Mouse (Mus musculus): ENCODE results near the gene Tmem165. TPM values are rescaled to one million over a fixed set of nuclear protein-coding genes. Genes with fewer than 3 reads are reported as not detected.

Gene Tmem165
- total and polyA plus RNA-seq, 2 experiments from 2014 or later: 42.7 to 77.1 TPM

DNA sequence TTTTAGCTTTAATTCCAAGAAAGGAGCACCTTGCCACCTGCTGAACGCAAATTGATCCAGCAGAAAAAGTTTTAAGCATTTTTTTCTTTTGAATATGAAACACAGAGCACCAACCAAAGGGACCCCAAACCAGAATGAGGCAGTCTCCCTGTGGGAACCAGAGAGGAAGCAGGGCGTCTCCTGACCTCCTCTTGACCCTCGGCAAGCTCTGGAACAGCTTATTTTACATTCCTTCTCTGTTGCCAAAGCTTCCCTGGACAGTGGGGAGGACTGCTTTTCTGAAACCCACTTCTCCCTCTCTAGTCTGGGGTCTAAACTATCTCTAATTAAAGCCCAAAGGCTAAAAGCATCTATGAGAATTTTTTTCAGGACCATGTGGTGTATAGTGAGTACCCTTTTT lies 7.3 kb upstream of the Tmem165 start:
- H3K36me3 ChIP-seq (ENCODE audit: insufficient read depth, low read length): no peaks in the 10 kb centered on the region
- no peaks in the 10 kb centered on the region for H3K9me3 ChIP-seq (ENCODE audit: low read length)
- ATAC-seq (ENCODE audit: low FRiP score) (no peak), DNase-seq (ENCODE audit: low spot score) (no peak)
- no peak overlapping the region for H3K27ac ChIP-seq (ENCODE audit: low read depth, low read length)
- no peak overlapping the region for H3K9ac ChIP-seq (replicated peaks; ENCODE audit: low read length, poor library complexity, severe bottlenecking)
- WGBS: 61% methylated on average over 3 of the region's 3 CpGs
- TF ChIP-seq CTCF (IDR thresholded peaks at IDR 0.05): no peak
- no peak overlapping the region for H3K4me3 ChIP-seq (ENCODE audit: low read depth, low read length)
- no peak overlapping the region for H3K4me2 ChIP-seq (ENCODE audit: low read depth, low read length, poor library complexity, severe bottlenecking)
- no peaks in the 10 kb centered on the region for H3K27me3 ChIP-seq (ENCODE audit: insufficient read depth, low read length)
- H3K4me1 ChIP-seq (ENCODE audit: insufficient read depth, low read length): no peaks in the 10 kb centered on the region

DNA sequence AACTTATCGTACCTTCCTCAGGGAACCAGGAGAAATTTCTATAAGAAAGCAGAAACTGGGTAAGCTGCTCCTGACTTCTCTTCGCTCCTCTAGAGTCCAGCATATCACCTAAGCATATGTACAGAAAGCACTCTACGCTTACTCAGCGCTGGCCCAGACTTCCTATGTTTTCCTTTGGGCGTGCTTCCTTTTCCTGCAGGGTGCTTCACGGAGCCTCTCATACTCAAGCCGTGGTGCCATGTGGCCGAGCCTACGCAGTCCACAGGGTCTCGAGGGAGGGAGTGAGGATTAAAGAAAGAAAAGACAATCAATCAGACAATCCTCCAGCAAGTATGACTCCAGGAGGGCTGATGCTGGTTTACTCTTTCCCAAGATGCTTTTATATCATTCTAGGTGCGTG lies 6.8 kb upstream of the Tmem165 start:
- no peak for DNase-seq (ENCODE audit: low spot score)
- ATAC-seq (ENCODE audit: low FRiP score): no peak
- Histone ChIP-seq H3K36me3 (ENCODE audit: insufficient read depth, low read length) (no peaks in the 10 kb centered on the region), H3K4me1 (ENCODE audit: insufficient read depth, low read length) (no peaks in the 10 kb centered on the region), H3K9ac (replicated peaks; ENCODE audit: low read length, poor library complexity, severe bottlenecking) (no peak overlapping the region), H3K27ac (ENCODE audit: low read depth, low read length) (no peak overlapping the region), H3K4me3 (ENCODE audit: low read depth, low read length) (no peak overlapping the region), H3K27me3 (ENCODE audit: insufficient read depth, low read length) (no peaks in the 10 kb centered on the region), H3K4me2 (ENCODE audit: low read depth, low read length, poor library complexity, severe bottlenecking) (no peak overlapping the region), H3K9me3 (ENCODE audit: low read length) (no peaks in the 10 kb centered on the region)
- WGBS: 72% methylated on average over 11 of the region's 11 CpGs
- no peak for TF ChIP-seq CTCF (IDR thresholded peaks at IDR 0.05)

DNA sequence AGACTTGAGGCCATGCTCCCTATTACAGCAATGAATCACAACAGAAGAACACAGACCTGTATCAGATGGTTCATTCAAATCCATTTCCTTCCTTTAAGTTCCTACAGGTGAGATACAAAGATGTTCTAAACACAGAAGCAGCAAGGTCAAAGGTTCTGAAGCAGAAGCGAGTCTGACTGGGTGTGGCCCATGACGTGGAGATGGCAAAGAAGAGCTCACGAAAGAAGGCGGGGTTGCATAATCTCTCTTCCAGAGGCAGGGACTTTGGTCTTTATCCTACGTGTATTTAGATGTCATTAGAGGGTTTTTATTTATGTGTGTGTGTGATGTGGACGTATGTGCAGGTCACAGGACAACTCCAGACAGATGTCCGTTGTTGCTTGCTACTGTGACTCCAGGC lies 6.0 kb upstream of the Tmem165 start:
- H3K4me1 ChIP-seq (ENCODE audit: insufficient read depth, low read length): no peaks in the 10 kb centered on the region
- TF ChIP-seq CTCF (IDR thresholded peaks at IDR 0.05): no peak
- H3K36me3 ChIP-seq (ENCODE audit: insufficient read depth, low read length): no peaks in the 10 kb centered on the region
- H3K4me3 ChIP-seq (ENCODE audit: low read depth, low read length): no peak overlapping the region
- no peak overlapping the region for H3K27ac ChIP-seq (ENCODE audit: low read depth, low read length)
- 86% methylated on average over 7 of the region's 7 CpGs for WGBS
- no peaks in the 10 kb centered on the region for H3K27me3 ChIP-seq (ENCODE audit: insufficient read depth, low read length)
- DNase-seq (ENCODE audit: low spot score) (no peak), ATAC-seq (ENCODE audit: low FRiP score) (no peak)
- H3K9me3 ChIP-seq (ENCODE audit: low read length): no peaks in the 10 kb centered on the region
- no peak overlapping the region for H3K9ac ChIP-seq (replicated peaks; ENCODE audit: low read length, poor library complexity, severe bottlenecking)
- no peak overlapping the region for H3K4me2 ChIP-seq (ENCODE audit: low read depth, low read length, poor library complexity, severe bottlenecking)

DNA sequence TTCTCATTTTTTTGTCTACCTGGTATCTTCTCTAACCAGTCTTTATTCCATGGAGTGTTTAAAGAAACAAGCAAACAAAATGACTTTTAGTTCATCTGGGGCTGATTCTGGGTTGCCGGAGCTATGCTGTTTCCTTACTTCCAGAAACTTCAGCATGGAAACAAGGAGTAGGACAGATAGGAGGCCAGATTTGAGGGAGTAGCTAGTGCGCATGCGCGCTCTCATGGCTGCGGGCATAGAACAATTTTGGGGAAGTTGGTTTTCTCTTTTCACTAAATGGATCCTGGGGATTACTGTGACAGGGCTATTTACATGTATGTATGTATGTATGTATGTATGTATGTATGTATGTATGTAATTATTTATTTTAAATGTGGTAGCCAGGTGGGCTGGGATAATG lies 4.5 kb upstream of the Tmem165 start:
- no peak overlapping the region for H3K9ac ChIP-seq (replicated peaks; ENCODE audit: low read length, poor library complexity, severe bottlenecking)
- WGBS: 97% methylated on average over 5 of the region's 5 CpGs
- H3K36me3 ChIP-seq (ENCODE audit: insufficient read depth, low read length): no peaks in the 10 kb centered on the region
- H3K9me3 ChIP-seq (ENCODE audit: low read length): no peaks in the 10 kb centered on the region
- H3K4me3 ChIP-seq (ENCODE audit: low read depth, low read length): no peak overlapping the region
- no peaks in the 10 kb centered on the region for H3K4me1 ChIP-seq (ENCODE audit: insufficient read depth, low read length)
- no peak for TF ChIP-seq CTCF (IDR thresholded peaks at IDR 0.05)
- ATAC-seq (ENCODE audit: low FRiP score): no peak
- no peak overlapping the region for H3K4me2 ChIP-seq (ENCODE audit: low read depth, low read length, poor library complexity, severe bottlenecking)
- H3K27ac ChIP-seq (ENCODE audit: low read depth, low read length): no peak overlapping the region
- no peak for DNase-seq (ENCODE audit: low spot score)
- H3K27me3 ChIP-seq (ENCODE audit: insufficient read depth, low read length): no peaks in the 10 kb centered on the region

DNA sequence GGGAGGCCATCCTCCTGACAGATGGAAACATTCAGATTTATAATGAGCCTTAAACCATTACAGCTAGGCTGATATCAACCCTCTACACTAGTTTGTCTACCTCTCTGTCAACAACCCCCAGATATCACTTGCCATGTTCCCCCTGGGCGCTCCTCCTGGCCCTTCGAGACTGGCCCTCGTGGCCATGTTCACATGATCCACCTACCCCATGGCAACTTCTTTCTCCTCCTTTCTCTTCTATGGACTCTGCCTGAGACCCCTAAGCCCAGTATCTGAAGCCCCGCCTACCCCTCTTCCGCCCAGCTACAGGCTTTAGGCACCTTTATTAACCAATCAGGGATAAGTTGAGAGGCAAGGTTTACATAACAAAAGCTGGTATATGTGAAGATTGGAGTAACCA lies 3.9 kb upstream of the Tmem165 start:
- Histone ChIP-seq H3K27me3 (ENCODE audit: insufficient read depth, low read length) (no peaks in the 10 kb centered on the region), H3K9me3 (ENCODE audit: low read length) (no peaks in the 10 kb centered on the region), H3K36me3 (ENCODE audit: insufficient read depth, low read length) (no peaks in the 10 kb centered on the region), H3K9ac (replicated peaks; ENCODE audit: low read length, poor library complexity, severe bottlenecking) (no peak overlapping the region), H3K4me1 (ENCODE audit: insufficient read depth, low read length) (no peaks in the 10 kb centered on the region), H3K4me2 (ENCODE audit: low read depth, low read length, poor library complexity, severe bottlenecking) (no peak overlapping the region), H3K4me3 (ENCODE audit: low read depth, low read length) (no peak overlapping the region), H3K27ac (ENCODE audit: low read depth, low read length) (no peak overlapping the region)
- DNase-seq (ENCODE audit: low spot score) (no peak), ATAC-seq (ENCODE audit: low FRiP score) (no peak)
- no peak for TF ChIP-seq CTCF (IDR thresholded peaks at IDR 0.05)
- 84% methylated on average over 5 of the region's 5 CpGs for WGBS

DNA sequence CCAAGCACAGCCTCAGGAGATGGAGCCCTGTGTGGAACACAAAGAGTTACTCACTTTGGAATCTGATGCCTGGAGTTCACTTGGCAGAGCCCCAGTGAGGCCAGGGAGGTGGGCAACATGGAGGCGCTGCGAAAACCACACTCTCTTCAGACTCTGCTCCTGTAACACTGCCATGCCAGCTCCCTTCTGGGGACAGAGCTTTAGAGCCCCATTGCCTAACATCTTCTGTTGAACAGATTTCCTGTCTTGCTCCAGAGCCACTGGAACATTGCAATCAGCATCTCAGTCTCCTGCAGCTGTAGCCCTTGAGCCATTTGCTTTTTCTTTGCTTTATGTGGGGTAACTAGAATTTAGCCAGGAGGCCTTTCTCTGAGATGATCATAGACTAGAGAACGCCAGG lies 1.4 kb upstream of the Tmem165 start:
- TF ChIP-seq CTCF (IDR thresholded peaks at IDR 0.05): no peak
- 85% methylated on average over 3 of the region's 3 CpGs for WGBS
- Histone ChIP-seq H3K4me1 (ENCODE audit: insufficient read depth, low read length) (peaks cover 5% of the 10 kb centered on the region), H3K9me3 (ENCODE audit: low read length) (no peaks in the 10 kb centered on the region), H3K27ac (ENCODE audit: low read depth, low read length) (no peak overlapping the region), H3K4me2 (ENCODE audit: low read depth, low read length, poor library complexity, severe bottlenecking) (no peak overlapping the region), H3K36me3 (ENCODE audit: insufficient read depth, low read length) (no peaks in the 10 kb centered on the region), H3K4me3 (ENCODE audit: low read depth, low read length) (no peak overlapping the region), H3K9ac (replicated peaks; ENCODE audit: low read length, poor library complexity, severe bottlenecking) (no peak overlapping the region), H3K27me3 (ENCODE audit: insufficient read depth, low read length) (no peaks in the 10 kb centered on the region)
- ATAC-seq (ENCODE audit: low FRiP score) (no peak), DNase-seq (ENCODE audit: low spot score) (no peak)
